Mouse (Mus musculus) CH12.LX (cell line): ENCODE results near the gene Rnf8. TPM values are rescaled to one million over a fixed set of nuclear protein-coding genes. Genes with fewer than 3 reads are reported as not detected.

ENCODE experiments used
- DNase-seq: peaks from one replicate; pipeline ENCODE4 v3.0.0-alpha.2; 2013; ENCODE audit errors: extremely low read depth
- H3K27ac ChIP-seq: 2 replicates; pipeline ENCODE4 v1.5.1; 2012; ENCODE audit warnings: low read depth, mild to moderate bottlenecking, control low read depth, moderate library complexity; ENCODE audit not compliant: insufficient read depth
- H3K27me3 ChIP-seq: replicated peaks from 2 replicates; pipeline ENCODE3; 2012; ENCODE audit warnings: inconsistent platforms
- H3K36me3 ChIP-seq, 2 experiments: replicated peaks in 1 of 2; 2 replicates each; pipeline versions ENCODE3 to v1.6.1; 2012; ENCODE audit warnings: inconsistent platforms in 1 of 2, low read length in 1 of 2, mild to moderate bottlenecking in 1 of 2, mixed read lengths in 1 of 2, moderate library complexity in 1 of 2; ENCODE audit not compliant: control insufficient read depth in 1 of 2, insufficient read depth in 1 of 2
- H3K4me1 ChIP-seq, 2 experiments: 2 replicates each; pipeline ENCODE4 v1.6.1; 2012; ENCODE audit warnings: inconsistent platforms in 1 of 2, moderate library complexity in 1 of 2; ENCODE audit not compliant: insufficient read depth in 2 of 2, control insufficient read depth in 1 of 2
- H3K4me2 ChIP-seq: 2 replicates; pipeline ENCODE4 v1.6.1; 2012; ENCODE audit warnings: low read depth, mild to moderate bottlenecking, control low read depth; ENCODE audit not compliant: poor library complexity, insufficient read depth, severe bottlenecking
- H3K4me3 ChIP-seq, 3 experiments: fragments of 150-350 bp in 1 of 3; sonication (generic) in 1 of 3; replicated peaks in 1 of 3; 2 replicates each; pipeline versions ENCODE3 to v1.5.1; 2011 to 2012; ENCODE audit warnings: low read depth in 2 of 3, low read length in 2 of 3, mild to moderate bottlenecking in 2 of 3, moderate library complexity in 2 of 3, control low read depth in 1 of 3, improper control_type of control experiment in 1 of 3, inconsistent platforms in 1 of 3, mixed read lengths in 1 of 3; ENCODE audit not compliant: poor library complexity in 1 of 3
- H3K79me2 ChIP-seq: replicated peaks from 2 replicates; pipeline ENCODE4 v1.6.1; 2012; ENCODE audit warnings: mild to moderate bottlenecking, moderate library complexity; ENCODE audit not compliant: control insufficient read depth, poor library complexity, insufficient read depth, severe bottlenecking; ENCODE audit errors: extremely low read depth
- H3K9ac ChIP-seq: 2 replicates; pipeline ENCODE4 v1.6.1; 2012; ENCODE audit warnings: low read depth, mild to moderate bottlenecking, control low read depth, moderate library complexity; ENCODE audit not compliant: insufficient read depth
- H3K9me3 ChIP-seq: replicated peaks from 2 replicates; pipeline ENCODE3; 2012; ENCODE audit warnings: low read length, inconsistent platforms, mixed read lengths
- BHLHE40 ChIP-seq: IDR thresholded peaks from 2 replicates; pipeline ENCODE4 v1.6.1; 2011; ENCODE audit warnings: mild to moderate bottlenecking, low read depth, low read length, improper control_type of control experiment
- CHD2 ChIP-seq: IDR thresholded peaks from 2 replicates; pipeline ENCODE4 v1.6.1; 2011; ENCODE audit warnings: low read length, improper control_type of control experiment
- E2F4 ChIP-seq: IDR thresholded peaks from 2 replicates; pipeline ENCODE4 v1.6.1; 2011; ENCODE audit warnings: low read depth, low read length, improper control_type of control experiment; ENCODE audit not compliant: insufficient replicate concordance
- ETS1 ChIP-seq: conservative IDR thresholded peaks from 2 replicates; pipeline ENCODE4 v1.6.1; 2012; ENCODE audit warnings: low read depth, mild to moderate bottlenecking, inconsistent platforms, low read length, improper control_type of control experiment, moderate library complexity
- JUN ChIP-seq: IDR thresholded peaks from 2 replicates; pipeline ENCODE4 v1.6.1; 2011; ENCODE audit warnings: low read depth, mild to moderate bottlenecking, low read length, improper control_type of control experiment, moderate library complexity; ENCODE audit not compliant: insufficient read depth
- MAX ChIP-seq: IDR thresholded peaks from 2 replicates; pipeline ENCODE4 v1.6.1; 2011; ENCODE audit warnings: low read length, improper control_type of control experiment
- MEF2A ChIP-seq: IDR thresholded peaks from 2 replicates; pipeline ENCODE4 v1.6.1; 2014; ENCODE audit warnings: low read depth, mild to moderate bottlenecking, inconsistent platforms, low read length, improper control_type of control experiment, borderline replicate concordance
- MXI1 ChIP-seq: IDR thresholded peaks from 2 replicates; pipeline ENCODE4 v1.6.1; 2011; ENCODE audit warnings: mild to moderate bottlenecking, low read depth, low read length, improper control_type of control experiment
- POLR2A ChIP-seq: IDR thresholded peaks from 2 replicates; pipeline ENCODE4 v1.6.1; 2011; ENCODE audit warnings: low read depth, mild to moderate bottlenecking, improper control_type of control experiment, low read length
- POLR2AphosphoS2 ChIP-seq: IDR thresholded peaks from 2 replicates; pipeline ENCODE4 v1.6.1; 2011; ENCODE audit warnings: low read depth, low read length, improper control_type of control experiment
- RAD21 ChIP-seq: IDR thresholded peaks from 2 replicates; pipeline ENCODE4 v1.6.1; 2011; ENCODE audit warnings: low read depth, mild to moderate bottlenecking, low read length, improper control_type of control experiment, moderate library complexity
- SIN3A ChIP-seq: IDR thresholded peaks from 2 replicates; pipeline ENCODE4 v1.6.1; 2012; ENCODE audit warnings: low read length, improper control_type of control experiment, inconsistent platforms
- TBP ChIP-seq: conservative IDR thresholded peaks from 2 replicates; pipeline ENCODE4 v1.6.1; 2011; ENCODE audit warnings: low read depth, low read length, improper control_type of control experiment
- TCF12 ChIP-seq: IDR thresholded peaks from 2 replicates; pipeline ENCODE4 v1.6.1; 2014; ENCODE audit warnings: low read depth, mild to moderate bottlenecking, inconsistent platforms, low read length, improper control_type of control experiment
- ZMIZ1 ChIP-seq: IDR thresholded peaks from 2 replicates; pipeline ENCODE4 v1.6.1; 2012; ENCODE audit warnings: low read depth, mild to moderate bottlenecking, inconsistent platforms, low read length, improper control_type of control experiment
- ZNF384 ChIP-seq: IDR thresholded peaks from 2 replicates; pipeline ENCODE4 v1.6.1; 2012; ENCODE audit warnings: low read depth, low read length, improper control_type of control experiment, inconsistent platforms
- dilution Hi-C: fragments of 300-500 bp; cut with MboI; formaldehyde crosslinking; loops from 2 replicates; pipeline ENCODE4 v1.14.3; 2020; ENCODE audit warnings: low sequenced_read_pairs; ENCODE audit not compliant: extremely low pct_unique_long_range_greater_than_20kb, extremely low pct_ligation_motif_present
- in situ Hi-C: fragments of 300-500 bp; cut with MboI; formaldehyde crosslinking; loops from 3 replicates; pipeline ENCODE4 v1.14.3; 2019; ENCODE audit warnings: low sequenced_read_pairs, low pct_ligation_motif_present, low pct_unique_long_range_greater_than_20kb, mixed read lengths
- polyA plus RNA-seq: library from polyadenylated mRNA; unstranded; fragments of >175 nt; gene quantifications from 2 replicates; pipeline ENCODE4 v1.2.1, GENCODE M21; 2012; ENCODE audit warnings: low read depth; ENCODE audit not compliant: insufficient read length
- total RNA-seq, 2 experiments: library from RNA; depleted of rRNA; stranded (reverse); fragments of 300-350 nt in 1 of 2; fragments of >200 nt in 1 of 2; gene quantifications; 2 replicates each; pipeline ENCODE4 v1.2.3; 2012 to 2014

Gene Rnf8
- total and polyA plus RNA-seq, 3 experiments = 29.9 to 38.8 (median 35.4) TPM

DNA sequence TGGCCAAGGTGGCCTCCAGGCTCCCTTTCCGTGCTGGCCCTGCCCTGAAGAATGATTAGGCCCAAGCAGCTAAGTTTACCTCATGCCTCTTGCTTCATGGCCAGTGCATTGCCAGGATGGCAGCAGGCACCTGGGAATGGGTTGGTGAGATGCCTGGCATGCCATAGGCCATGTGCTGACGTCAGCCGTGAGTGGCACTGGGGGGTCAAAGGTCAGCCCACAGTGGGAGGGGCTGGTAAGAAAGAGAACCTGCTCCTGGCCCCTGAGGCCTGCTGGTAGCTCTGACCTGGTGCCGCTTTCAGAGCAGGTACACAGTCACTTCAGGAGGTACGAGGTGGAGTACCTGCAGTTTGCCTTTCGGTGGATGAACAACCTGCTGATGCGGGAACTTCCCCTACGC, 15.1 kb upstream of the Rnf8 start:
- H3K36me3 ChIP-seq = peaks cover 48 to 83% of the 10 kb centered on the region in 2 experiments
- no peak overlapping the region for H3K4me2 ChIP-seq
- no peaks in the 10 kb centered on the region for H3K4me1 ChIP-seq
- no peak overlapping the region for H3K4me3 ChIP-seq
- H3K79me2 ChIP-seq = no peaks in the 10 kb centered on the region
- no peak overlapping the region for H3K27ac ChIP-seq
- in situ Hi-C loops (no loop called here), dilution Hi-C loops (no loop called here)
- no peak overlapping the region for H3K9ac ChIP-seq
- no peak for DNase-seq
- TF ChIP-seq MAX = no peak
- no peak for TF ChIP-seq ETS1
- no peak for TF ChIP-seq TBP
- TF ChIP-seq MXI1 = no peak
- no peak for TF ChIP-seq E2F4
- no peak for TF ChIP-seq SIN3A
- no peak for TF ChIP-seq BHLHE40
- no peak for TF ChIP-seq RAD21
- TF ChIP-seq ZNF384 = no peak
- TF ChIP-seq JUN = no peak
- TF ChIP-seq MEF2A = no peak
- no peak for TF ChIP-seq POLR2AphosphoS2
- no peak for TF ChIP-seq ZMIZ1
- TF ChIP-seq, all 38 proteins: peak for 0
- no peaks in the 10 kb centered on the region for H3K27me3 ChIP-seq
- H3K9me3 ChIP-seq = peaks cover 3% of the 10 kb centered on the region

DNA sequence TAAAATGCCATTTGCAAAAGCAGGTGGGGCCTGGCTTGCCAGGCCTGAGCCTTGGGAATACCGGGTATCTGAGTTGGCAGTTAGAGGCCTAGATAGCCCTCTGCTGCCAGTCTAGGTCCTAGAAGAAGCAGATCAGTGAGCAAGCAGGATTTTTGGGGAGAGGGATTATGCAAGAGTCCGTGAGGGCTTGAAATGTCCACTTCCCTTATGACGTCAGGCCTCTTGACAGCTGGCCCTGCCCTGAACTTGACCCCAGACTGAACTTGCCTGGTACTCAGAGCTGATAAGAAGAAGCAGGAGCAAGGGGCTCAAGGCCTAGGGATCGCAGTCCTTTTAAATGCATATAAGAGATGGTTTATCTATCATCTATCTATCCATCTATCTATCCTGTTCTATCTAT, 13.2 kb upstream of the Rnf8 start:
- no peak for TF ChIP-seq RAD21
- no peak for TF ChIP-seq CHD2
- TF ChIP-seq MXI1 = no peak
- TF ChIP-seq TCF12 = no peak
- no peak for TF ChIP-seq POLR2A
- Histone ChIP-seq H3K79me2 (no peaks in the 10 kb centered on the region), H3K9ac (no peak overlapping the region), H3K27me3 (no peaks in the 10 kb centered on the region), H3K27ac (no peak overlapping the region), H3K9me3 (peaks cover 3% of the 10 kb centered on the region), H3K36me3 (peaks cover 39 to 82% of the 10 kb centered on the region in 2 experiments), H3K4me1 (peaks cover 3 to 8% of the 10 kb centered on the region in 2 experiments; a peak in 3 of 4 replicates), H3K4me3 (no peak overlapping the region), H3K4me2 (no peak overlapping the region)
- DNase-seq = no peak
- dilution Hi-C loops (no loop called here), in situ Hi-C loops (loop anchor here (5.0 to 25.0 kb wide), 2 partner anchors 49 to 261 kb away; partner anchors contain the start of gene Tmem217)
